Mouse (Mus musculus): Measurements from ENCODE around the gene Naxd. TPM values are rescaled to one million over a fixed set of nuclear protein-coding genes. Genes with fewer than 3 reads are reported as not detected.

Gene Naxd
- polyA plus RNA-seq, 1 experiment = 105 TPM

GRCm38 (mm10) chr8:11560220-11560619 is 62.9 kb downstream of the Naxd start:
- TF ChIP-seq POLR2A (IDR thresholded peaks at IDR 0.05; ENCODE audit: borderline replicate concordance, insufficient read depth, low read length) (no peak), CTCF (IDR thresholded peaks at IDR 0.05; ENCODE audit: borderline replicate concordance, insufficient read depth, low read depth, low read length) (no peak)
- Histone ChIP-seq H3K4me3 (replicated peaks; ENCODE audit: insufficient read depth, low read depth, low read length) (no peak overlapping the region), H3K27me3 (ENCODE audit: control insufficient read depth, insufficient read depth, low read length) (no peaks in the 10 kb centered on the region), H3K4me1 (ENCODE audit: control insufficient read depth, insufficient read depth, low read length) (peaks cover 3% of the 10 kb centered on the region; the same call in 1 of the 2 replicates), H3K27ac (ENCODE audit: insufficient read depth, low read length) (no peak overlapping the region)
- DNase-seq = no peak
- 62% methylated on average over 9 of the region's 9 CpGs for WGBS

- Histone ChIP-seq H3K27ac (ENCODE audit: insufficient read depth, low read length) (no peak overlapping the region), H3K4me1 (ENCODE audit: control insufficient read depth, insufficient read depth, low read length) (peaks cover 3% of the 10 kb centered on the region; the same call in 1 of the 2 replicates), H3K27me3 (ENCODE audit: control insufficient read depth, insufficient read depth, low read length) (no peaks in the 10 kb centered on the region), H3K4me3 (replicated peaks; ENCODE audit: insufficient read depth, low read depth, low read length) (no peak overlapping the region)
- TF ChIP-seq POLR2A (IDR thresholded peaks at IDR 0.05; ENCODE audit: borderline replicate concordance, insufficient read depth, low read length) = no peak
- TF ChIP-seq CTCF (IDR thresholded peaks at IDR 0.05; ENCODE audit: borderline replicate concordance, insufficient read depth, low read depth, low read length) = no peak
- WGBS = 65% methylated on average over 5 of the region's 5 CpGs
- DNase-seq = no peak
Observed at GRCm38 (mm10) chr8:11564236-11564635, 66.9 kb downstream of the Naxd start.

Other genes with a start within 250 kb of the Naxd start
- 13.8 and 15.0 TPM in 2 replicates for gene Col4a2, start 184.7 kb upstream of the Naxd start, polyA plus RNA-seq (2012; rRNA removed)
- 14.8 and 15.6 TPM in 2 replicates for gene Col4a1, start 184.7 kb upstream of the Naxd start, polyA plus RNA-seq (2012; rRNA removed)
- 0.62 and 1.1 TPM in 2 replicates for gene Rab20, start 18.8 kb upstream of the Naxd start, polyA plus RNA-seq (2012; rRNA removed)
- gene Cars2, start 53.3 kb downstream of the Naxd start, polyA plus RNA-seq (2012; rRNA removed) = 27.4 and 27.6 TPM in 2 replicates
- gene Ing1, start 58.1 kb downstream of the Naxd start, polyA plus RNA-seq (2012; rRNA removed) = 39.2 and 42.2 TPM in 2 replicates
- 53.0 and 53.4 TPM in 2 replicates for gene Ankrd10, start 138.3 kb downstream of the Naxd start, polyA plus RNA-seq (2012; rRNA removed)
- not detected in 2 replicates for gene 1700016D06Rik, start 203.6 kb downstream of the Naxd start, polyA plus RNA-seq (2012; rRNA removed)
- 134 and 151 TPM in 2 replicates for gene Arhgef7, start 230.2 kb downstream of the Naxd start, polyA plus RNA-seq (2012; rRNA removed)